Mouse (Mus musculus) erythroblast, adult 5-6 weeks (primary cell): Measurements from ENCODE around the gene Cyp4f40. TPM values are rescaled to one million over a fixed set of nuclear protein-coding genes. Genes with fewer than 3 reads are reported as not detected.
"Not testable (repeated sequence)": the region's sequence is repeated elsewhere in the genome, so short reads cannot be mapped to it uniquely, and the experiment has no call there.

Experiments used
- ATAC-seq: replicated peaks from 2 replicates; pipeline ENCODE4 v1.8.0; 2016; ENCODE audit warnings: moderate number of reproducible peaks, mild to moderate bottlenecking, moderate TSS enrichment, inconsistent platforms; ENCODE audit not compliant: poor library complexity, low FRiP score, severe bottlenecking
- total RNA-seq, 2 experiments: library from RNA; stranded (forward) in 1 of 2; stranded (reverse) in 1 of 2; fragments of 150-400 nt in 1 of 2; fragments of 200-764, 138-1000 nt in 1 of 2; gene quantifications; 2 replicates each; pipeline versions ENCODE4 v1.2.3 to v1.2.4; 2015 to 2017; ENCODE audit warnings: low replicate concordance in 2 of 2

The Cyp4f40 gene
- total RNA-seq, 2 experiments from 2014 or later = not detected

- no peak for ATAC-seq
These were observed 32.3 kb downstream of the Cyp4f40 start for GRCm38 (mm10) chr17:32690959-32691358.

GRCm38 (mm10) chr17:32702826-32703225 lies 44.1 kb downstream of the Cyp4f40 start:
- no peak for ATAC-seq

- ATAC-seq = not testable (repeated sequence)
These were observed 51.8 kb downstream of the Cyp4f40 start for GRCm38 (mm10) chr17:32710541-32710940.

- not testable (repeated sequence) for ATAC-seq
These were observed 63.5 kb downstream of the Cyp4f40 start for GRCm38 (mm10) chr17:32722151-32722550.

GRCm38 (mm10) chr17:32722771-32723170 lies 64.1 kb downstream of the Cyp4f40 start:
- no peak for ATAC-seq

- not testable (repeated sequence) for ATAC-seq
These were observed 67.7 kb downstream of the Cyp4f40 start for GRCm38 (mm10) chr17:32726360-32726759.

Other genes starting within 250 kb of the Cyp4f40 start
- 1.3 TPM in 1 of 2 replicates, not detected in the other for gene Pglyrp2, start 234.7 kb upstream of the Cyp4f40 start, total RNA-seq (2015; ENCODE audit: low replicate concordance)
- gene Pglyrp2, start 234.7 kb upstream of the Cyp4f40 start, total RNA-seq (2017; ENCODE audit: low replicate concordance) = 0.84 TPM in 1 of 2 replicates, not detected in the other
- gene Cyp4f39, start 206.2 kb upstream of the Cyp4f40 start, total RNA-seq (2015; ENCODE audit: low replicate concordance) = not detected in 2 replicates
- gene Cyp4f39, start 206.2 kb upstream of the Cyp4f40 start, total RNA-seq (2017; ENCODE audit: low replicate concordance) = 0.77 and 2.1 TPM in 2 replicates
- gene Cyp4f17, start 152.8 kb upstream of the Cyp4f40 start, total RNA-seq (2015; ENCODE audit: low replicate concordance) = not detected in 2 replicates
- not detected in 2 replicates for gene Cyp4f17, start 152.8 kb upstream of the Cyp4f40 start, total RNA-seq (2017; ENCODE audit: low replicate concordance)
- gene Cyp4f16, start 122.3 kb upstream of the Cyp4f40 start, total RNA-seq (2015; ENCODE audit: low replicate concordance) = 2.5 and 3.3 TPM in 2 replicates
- 5.2 and 5.5 TPM in 2 replicates for gene Cyp4f16, start 122.3 kb upstream of the Cyp4f40 start, total RNA-seq (2017; ENCODE audit: low replicate concordance)
- gene Cyp4f37, start 37.6 kb upstream of the Cyp4f40 start, total RNA-seq (2015; ENCODE audit: low replicate concordance) = not detected in 2 replicates
- gene Cyp4f37, start 37.6 kb upstream of the Cyp4f40 start, total RNA-seq (2017; ENCODE audit: low replicate concordance) = not detected in 2 replicates
- gene Cyp4f15, start 26.7 kb downstream of the Cyp4f40 start, total RNA-seq (2015; ENCODE audit: low replicate concordance) = not detected in 2 replicates
- gene Cyp4f15, start 26.7 kb downstream of the Cyp4f40 start, total RNA-seq (2017; ENCODE audit: low replicate concordance) = not detected in 2 replicates
- 48.2 and 61.7 TPM in 2 replicates for gene Zfp871, start 129.4 kb downstream of the Cyp4f40 start, total RNA-seq (2015; ENCODE audit: low replicate concordance)
- gene Zfp871, start 129.4 kb downstream of the Cyp4f40 start, total RNA-seq (2017; ENCODE audit: low replicate concordance) = 46.0 and 54.9 TPM in 2 replicates
- not detected in 2 replicates for gene Zfp811, start 151.0 kb downstream of the Cyp4f40 start, total RNA-seq (2015; ENCODE audit: low replicate concordance)
- not detected in 2 replicates for gene Zfp811, start 151.0 kb downstream of the Cyp4f40 start, total RNA-seq (2017; ENCODE audit: low replicate concordance)
- not detected in 2 replicates for gene Zfp799, start 171.4 kb downstream of the Cyp4f40 start, total RNA-seq (2015; ENCODE audit: low replicate concordance)
- gene Zfp799, start 171.4 kb downstream of the Cyp4f40 start, total RNA-seq (2017; ENCODE audit: low replicate concordance) = 0.14 and 2.6 TPM in 2 replicates
- gene Zfp870, start 232.7 kb downstream of the Cyp4f40 start, total RNA-seq (2015; ENCODE audit: low replicate concordance) = 1.3 TPM in 1 of 2 replicates, not detected in the other
- 0.17 and 1.1 TPM in 2 replicates for gene Zfp870, start 232.7 kb downstream of the Cyp4f40 start, total RNA-seq (2017; ENCODE audit: low replicate concordance)